Mouse (Mus musculus) ZHBTc4 (cell line): ENCODE measurements at regions not wholly inside any gene's neighbourhood (a gene's known extent, or its start where the extent isn't known, plus 50 kb on each side); places are given as distances from the start of the nearest gene placed in this dataset.

ENCODE experiments used
- DNase-seq: peaks from one replicate; pipeline ENCODE4 v3.0.0-alpha.2; 2011; ENCODE audit warnings: low read depth, low spot score

DNA sequence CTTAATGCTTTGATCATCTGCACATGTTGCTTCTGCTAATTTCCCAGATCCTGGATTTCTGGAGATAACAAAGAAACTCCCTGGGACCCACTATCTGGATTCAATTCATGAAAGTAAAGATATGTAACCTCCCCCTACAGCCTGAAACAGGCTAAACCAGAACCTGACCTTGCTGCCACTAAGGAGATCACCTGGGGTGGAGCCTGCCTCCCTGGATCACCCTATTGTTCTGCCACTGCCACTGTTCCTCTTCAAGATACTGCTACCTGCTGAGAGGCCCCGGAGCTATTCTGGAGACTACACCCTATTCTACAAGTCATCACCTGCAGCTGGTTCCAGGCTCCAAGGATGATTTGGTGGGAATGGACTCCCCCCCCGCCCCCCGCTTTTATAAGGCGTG is 50.9 kb upstream of the Olfr338 start:
- DNase-seq, result peak; percentile 80
